Mouse (Mus musculus) spleen, adult 2 months (tissue): ENCODE data around the gene Gca.

Experiments used
- CTCF ChIP-seq: fragments of 200-500 bp; IDR thresholded peaks from 2 replicates; pipeline ENCODE4 v1.5.1; 2011; ENCODE audit warnings: mild to moderate bottlenecking, inconsistent platforms; ENCODE audit not compliant: insufficient read depth, insufficient read length, insufficient replicate concordance; ENCODE audit errors: extremely low read depth
- POLR2A ChIP-seq: fragments of 200-500 bp; IDR thresholded peaks from 2 replicates; pipeline ENCODE4 v1.6.1; 2011; ENCODE audit warnings: low read depth, low read length, inconsistent platforms

DNA sequence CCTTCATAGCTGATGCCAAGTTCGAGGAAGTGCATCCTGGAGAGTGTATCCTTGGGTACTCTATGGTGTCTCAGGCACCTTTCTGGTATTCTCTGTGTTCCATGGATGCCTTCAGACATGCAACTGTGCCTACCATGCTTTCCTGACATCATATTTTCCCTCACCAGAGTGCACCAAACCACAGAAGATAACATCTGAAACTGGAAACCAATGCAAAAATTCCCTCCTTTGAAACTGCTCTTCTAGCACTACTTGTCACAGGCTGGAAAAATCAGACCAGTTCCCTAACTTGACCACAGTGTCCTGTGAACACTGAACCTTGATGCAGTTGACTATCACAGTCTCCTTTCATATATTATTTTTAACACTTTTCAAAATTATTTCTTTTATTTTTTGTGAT lies 45.5 kb downstream of the Gca start:
- TF ChIP-seq POLR2A: no peak
- no peak for TF ChIP-seq CTCF
